Mouse (Mus musculus): ENCODE data around the gene Olfr313.

DNA sequence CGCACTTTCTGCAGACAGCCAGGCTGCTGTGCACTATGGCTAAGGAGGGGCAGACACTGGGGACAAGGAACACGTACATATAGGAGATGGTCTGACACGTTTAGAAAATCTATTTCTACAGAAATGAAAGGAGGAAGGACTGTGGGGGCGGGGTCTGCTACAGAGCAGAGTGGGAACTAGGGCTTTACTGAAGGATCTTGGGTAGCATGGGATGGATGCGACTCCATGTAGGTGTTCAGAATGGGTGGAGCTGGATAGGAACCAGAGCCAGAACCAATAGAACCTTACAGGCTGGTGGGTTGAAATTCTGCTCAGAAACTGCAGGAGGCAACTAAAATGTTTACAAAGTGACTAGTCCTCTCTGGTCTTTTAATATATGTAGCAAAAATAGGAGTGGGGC lies 15.1 kb upstream of the Olfr313 start:
- TF ChIP-seq GATA1 (IDR thresholded peaks at IDR 0.05; ENCODE audit: borderline replicate concordance, low read length), result no peak
- no peak for TF ChIP-seq FLI1 (IDR thresholded peaks at IDR 0.05; ENCODE audit: low read length)
